Mouse (Mus musculus): Measurements from ENCODE around the gene Ankrd31. TPM values are rescaled to one million over a fixed set of nuclear protein-coding genes. Genes with fewer than 3 reads are reported as not detected.
"Not testable (repeated sequence)": the region's sequence is repeated elsewhere in the genome, so short reads cannot be mapped to it uniquely, and the experiment has no call there.

Ankrd31 gene
- total RNA-seq, 2 experiments from 2014 or later = not detected

DNA sequence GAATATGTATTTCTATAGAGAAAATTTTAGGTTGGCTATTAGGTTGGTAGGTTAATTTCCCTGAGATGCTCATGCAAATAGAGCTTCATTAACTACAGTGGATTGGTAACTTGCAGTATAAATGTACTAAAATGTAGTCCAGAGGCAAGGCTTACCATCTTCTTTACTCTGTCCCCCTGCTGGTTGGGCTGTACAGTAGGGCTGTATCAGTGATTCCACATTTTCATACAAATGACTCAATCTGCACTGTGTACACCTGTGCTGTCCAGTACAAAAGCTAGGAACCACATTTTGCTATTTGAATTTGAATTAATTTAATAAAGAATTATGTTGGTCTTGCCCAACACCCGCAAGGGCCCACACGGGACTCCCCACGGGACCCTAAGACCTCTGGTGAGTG lies 111.1 kb downstream of the Ankrd31 start:
- no peak for DNase-seq

GRCm38 (mm10) chr13:96870742-96871141 lies 122.7 kb downstream of the Ankrd31 start:
- no peak for DNase-seq

GRCm38 (mm10) chr13:96874071-96874470 lies 126.0 kb downstream of the Ankrd31 start:
- DNase-seq = no peak

- DNase-seq = no peak
These were observed 130.4 kb downstream of the Ankrd31 start for GRCm38 (mm10) chr13:96878220-96879057.

GRCm38 (mm10) chr13:96884534-96884933 lies 136.5 kb downstream of the Ankrd31 start:
- no peak for DNase-seq

DNA sequence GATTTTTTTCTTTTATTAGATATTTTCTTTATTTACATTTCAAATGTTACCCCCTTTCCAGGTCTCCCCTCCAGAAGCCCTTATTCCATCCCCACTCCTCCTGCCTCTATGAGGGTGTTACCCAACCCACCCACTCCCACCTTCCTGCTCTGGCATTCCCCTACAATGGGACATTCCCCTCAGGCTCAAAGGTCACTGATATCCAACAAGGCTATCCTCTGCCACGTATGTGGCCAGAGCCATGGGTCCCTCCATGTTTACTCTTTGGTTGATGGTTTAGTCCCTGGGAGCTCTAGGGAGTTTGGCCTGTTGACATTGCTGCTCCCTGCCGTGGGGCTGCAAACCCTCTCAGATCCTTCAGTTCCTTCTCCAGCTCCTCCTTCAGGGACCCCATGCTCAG lies 141.9 kb downstream of the Ankrd31 start:
- DNase-seq = no peak

DNA sequence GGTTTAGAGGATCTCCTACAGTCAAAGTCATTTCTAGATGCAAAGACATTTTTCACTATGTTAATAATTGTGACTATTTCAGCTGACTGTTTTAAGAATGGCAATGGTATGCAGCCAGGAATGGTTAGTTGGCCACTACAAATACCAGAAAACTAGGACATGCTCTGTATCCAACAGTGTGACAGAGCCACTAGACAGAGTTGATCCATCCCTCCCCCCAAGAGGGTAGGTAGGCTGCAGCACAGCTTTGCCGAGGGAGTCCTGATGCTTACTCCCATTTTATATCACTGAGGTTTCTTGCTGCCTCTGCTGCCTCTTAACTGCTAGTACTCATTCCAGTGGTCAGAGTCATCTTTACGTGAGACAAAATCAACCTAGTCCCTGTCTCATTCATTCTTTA lies 147.1 kb downstream of the Ankrd31 start:
- no peak for DNase-seq

DNA sequence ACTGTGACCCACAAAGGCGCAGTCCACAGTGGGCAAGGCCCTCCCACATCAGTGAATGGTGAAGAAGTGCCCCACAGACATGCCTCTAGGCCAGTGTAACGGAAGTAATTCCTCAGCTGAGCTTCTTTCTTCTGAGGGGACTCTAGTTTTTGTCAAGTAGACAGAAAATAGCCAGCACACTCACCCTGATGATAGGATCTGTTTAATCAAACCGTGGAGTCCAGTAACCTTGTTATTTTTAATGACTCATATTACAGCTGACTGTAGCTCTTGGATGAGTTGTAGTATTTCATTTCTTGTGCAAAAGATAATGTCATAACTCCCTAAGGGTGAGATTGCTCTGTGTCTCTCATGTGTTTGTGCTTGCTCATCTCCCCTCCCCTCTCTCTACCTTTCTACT lies 158.6 kb downstream of the Ankrd31 start:
- DNase-seq = no peak

DNA sequence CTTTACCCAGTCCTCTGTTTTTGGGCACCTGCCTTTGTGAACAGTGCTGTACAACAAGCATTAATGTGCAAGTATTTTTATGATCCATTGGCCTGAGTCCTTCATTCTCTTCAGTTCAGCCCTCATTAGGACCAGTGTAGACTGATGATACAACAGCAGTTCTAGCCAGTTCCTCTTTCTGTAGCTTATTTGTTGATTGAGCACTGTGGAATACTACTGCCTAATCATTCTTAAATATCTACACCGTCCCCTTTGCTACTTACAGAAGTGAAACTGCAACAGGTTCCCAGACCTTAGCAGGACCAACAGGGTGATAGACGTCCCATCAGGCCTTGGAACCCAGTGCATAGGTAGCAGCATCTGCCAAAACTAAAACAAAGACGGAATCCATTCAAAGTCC lies 163.1 kb downstream of the Ankrd31 start:
- DNase-seq = no peak

DNA sequence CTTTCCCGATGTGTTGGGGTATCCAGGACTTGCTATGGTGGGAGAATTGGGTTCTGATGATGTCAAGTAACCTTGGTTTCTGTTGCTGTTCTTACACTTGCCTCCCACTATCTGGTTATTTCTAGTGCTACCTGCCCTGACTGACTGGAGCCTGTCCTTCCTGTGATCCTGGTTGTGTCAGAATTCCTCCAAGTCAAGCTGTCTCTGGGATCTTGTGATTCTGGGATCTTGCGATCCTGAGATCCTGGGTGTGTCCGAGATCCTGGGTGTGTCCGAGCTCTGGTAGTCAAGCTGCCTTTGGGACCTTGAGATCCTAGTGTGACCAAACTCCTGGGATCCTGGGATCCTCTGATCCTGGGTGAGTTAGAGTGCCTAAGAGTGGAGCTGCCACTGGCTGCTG lies 175.1 kb downstream of the Ankrd31 start:
- not testable (repeated sequence) for DNase-seq

GRCm38 (mm10) chr13:96923999-96924961 lies 176.2 kb downstream of the Ankrd31 start, which contains the start of gene Gcnt4:
TSS of gene Gcnt4 (plus strand) at chr13:96924689.
- DNase-seq = peak; percentile 76

GRCm38 (mm10) chr13:96924985-96925745 lies 177.1 kb downstream of the Ankrd31 start:
- peak; percentile 38 for DNase-seq

DNA sequence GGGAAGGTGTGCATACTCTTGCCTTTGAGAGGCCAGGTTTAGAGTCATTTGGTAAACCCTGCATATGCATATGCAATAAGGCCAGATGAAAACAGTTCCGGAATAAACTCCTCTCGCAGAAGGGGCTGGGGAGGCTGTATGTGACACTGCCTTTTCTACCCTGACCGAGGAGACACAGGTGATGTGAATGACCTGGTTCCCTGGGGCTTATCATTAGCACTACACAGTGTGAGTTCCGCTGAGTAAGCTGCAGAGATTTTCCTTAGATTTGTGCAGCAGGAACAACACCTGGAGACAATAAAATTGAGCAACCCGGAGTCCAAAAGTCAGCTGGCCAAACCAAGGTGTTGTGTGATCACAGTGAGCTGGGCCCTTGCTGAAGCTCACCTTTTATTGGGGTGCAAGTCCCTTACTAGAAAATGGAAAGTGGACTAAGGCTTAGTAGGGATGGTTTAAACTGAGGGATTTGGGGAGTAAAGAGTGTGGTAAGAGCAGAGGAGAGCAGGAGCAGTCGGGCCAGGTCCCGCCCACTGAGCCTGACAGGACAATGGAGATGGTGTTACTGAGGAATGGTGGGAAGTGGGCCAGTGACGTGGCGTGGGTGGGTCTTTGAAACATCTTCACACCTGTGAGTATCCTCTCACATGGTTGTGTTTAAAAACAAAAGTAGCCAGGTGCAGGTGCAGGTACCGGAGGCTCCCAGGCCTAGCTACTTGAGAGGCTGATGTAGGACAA lies 178.1 kb downstream of the Ankrd31 start:
- DNase-seq = no peak

DNA sequence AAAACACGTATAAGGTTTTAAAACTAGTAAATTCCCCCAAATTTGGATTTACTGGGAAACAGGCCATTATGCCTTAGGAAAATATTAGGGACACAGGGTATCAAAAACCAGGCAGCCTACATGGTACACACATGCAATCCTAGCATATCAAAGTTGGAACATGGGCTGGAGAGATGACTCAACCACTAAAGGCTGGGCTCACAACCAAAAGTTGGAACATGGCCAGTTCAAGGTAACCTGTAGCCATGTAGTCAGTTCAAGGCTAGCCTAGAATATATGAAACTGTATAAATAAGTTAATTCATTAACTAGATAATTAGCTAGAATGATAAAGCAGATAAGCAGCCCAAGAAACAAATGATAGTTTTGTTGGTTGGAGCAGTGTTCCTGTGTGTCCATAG lies 179.7 kb downstream of the Ankrd31 start:
- DNase-seq = no peak

GRCm38 (mm10) chr13:96928432-96929039 lies 180.5 kb downstream of the Ankrd31 start:
- DNase-seq = no peak

GRCm38 (mm10) chr13:96932745-96933144 lies 184.7 kb downstream of the Ankrd31 start:
- no peak for DNase-seq

- DNase-seq = peak; percentile 8
These were observed 185.3 kb downstream of the Ankrd31 start for GRCm38 (mm10) chr13:96933367-96933766.

- DNase-seq = no peak
These were observed 188.2 kb downstream of the Ankrd31 start for GRCm38 (mm10) chr13:96936173-96936777.

DNA sequence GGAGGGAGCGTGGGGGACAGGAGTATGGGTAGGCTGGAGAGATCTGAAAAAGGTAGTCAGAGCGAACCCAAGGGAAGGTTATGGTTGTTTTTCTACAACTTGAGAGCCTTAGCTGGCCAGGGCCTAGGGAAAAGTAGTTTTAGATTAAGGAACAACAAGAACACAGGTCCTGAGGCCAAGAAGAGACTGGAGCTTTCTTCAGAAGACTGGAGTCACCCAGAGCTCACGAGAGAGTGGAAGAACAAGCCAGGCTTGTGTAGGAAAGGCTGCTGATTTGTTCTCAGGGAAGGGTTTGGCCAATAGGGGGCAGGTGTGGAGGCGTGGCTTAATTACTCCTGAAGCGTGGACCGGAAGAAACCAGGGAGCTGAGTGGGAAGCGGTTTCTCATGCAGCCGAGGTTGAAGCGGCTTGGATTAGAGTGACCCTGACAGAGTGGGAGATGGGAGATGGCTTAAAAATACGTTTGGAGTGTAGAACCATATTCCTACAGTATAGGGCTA lies 189.0 kb downstream of the Ankrd31 start:
- no peak for DNase-seq

DNA sequence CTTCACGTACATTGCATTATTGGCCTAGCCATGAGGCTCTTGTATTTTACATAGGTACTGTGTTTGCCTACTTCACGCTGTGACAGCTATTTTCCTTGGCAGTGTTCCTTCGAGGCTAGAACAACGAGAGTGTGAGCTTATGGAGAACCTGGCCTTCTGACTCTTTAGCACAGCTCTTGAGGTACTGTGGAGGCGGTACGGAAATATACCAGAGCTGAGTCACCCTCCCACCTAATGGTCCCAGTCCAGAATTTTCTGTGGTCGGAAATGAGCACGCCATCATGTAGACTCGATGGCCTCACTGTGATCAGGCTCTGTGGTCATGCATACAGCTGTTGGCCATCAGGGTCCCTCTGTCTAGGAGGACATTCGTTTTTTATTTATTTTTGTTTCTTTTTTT lies 191.6 kb downstream of the Ankrd31 start:
- DNase-seq = no peak

Measured in adrenal gland, postnatal 10 days (tissue).